Mouse (Mus musculus): ENCODE measurements around the gene Sec31b. TPM values are rescaled to one million over a fixed set of nuclear protein-coding genes. Genes with fewer than 3 reads are reported as not detected.

Gene Sec31b
- polyA plus RNA-seq, 2 experiments = 0.34 to 1.6 TPM

GRCm38 (mm10) chr19:44553286-44553685 lies 7.6 kb upstream of the Sec31b start:
- H3K27ac ChIP-seq (replicated peaks; ENCODE audit: low read depth, low read length) = no peak overlapping the region
- DNase-seq (ENCODE audit: low spot score) = no peak
- H3K27me3 ChIP-seq (ENCODE audit: control insufficient read depth, insufficient read depth, low read length) = no peaks in the 10 kb centered on the region
- peaks cover 6% of the 10 kb centered on the region for H3K4me1 ChIP-seq (ENCODE audit: control insufficient read depth, insufficient read depth, low read length)
- no peak for ATAC-seq (ENCODE audit: low FRiP score, low read depth)
- H3K36me3 ChIP-seq (ENCODE audit: control insufficient read depth, insufficient read depth, low read length) = peaks cover 50% of the 10 kb centered on the region
- H3K9me3 ChIP-seq (ENCODE audit: control insufficient read depth, low read length) = no peaks in the 10 kb centered on the region
- WGBS = 97% methylated on average over 4 of the region's 4 CpGs
- TF ChIP-seq POLR2A (IDR thresholded peaks at IDR 0.05; ENCODE audit: borderline replicate concordance, extremely low read depth, insufficient read depth, insufficient read length) = no peak
- H3K4me3 ChIP-seq (replicated peaks; ENCODE audit: low read length) = no peak overlapping the region
- H3K9ac ChIP-seq (ENCODE audit: low read depth, low read length, severe bottlenecking) = no peak overlapping the region
- H3K4me2 ChIP-seq (replicated peaks; ENCODE audit: low read depth, low read length, severe bottlenecking) = no peak overlapping the region

- H3K4me2 ChIP-seq (replicated peaks; ENCODE audit: low read depth, low read length, severe bottlenecking) = no peak within 1 kb of the TSS
- no peaks in the 10 kb centered on the region for H3K27me3 ChIP-seq (ENCODE audit: control insufficient read depth, insufficient read depth, low read length)
- H3K4me1 ChIP-seq (ENCODE audit: control insufficient read depth, insufficient read depth, low read length) = peaks cover 6% of the 10 kb centered on the region
- H3K36me3 ChIP-seq (ENCODE audit: control insufficient read depth, insufficient read depth, low read length) = peaks cover 55% of the 10 kb centered on the region
- no peak within 1 kb of the TSS for H3K4me3 ChIP-seq (replicated peaks; ENCODE audit: low read length)
- WGBS = 94% methylated on average over 4 of the region's 4 CpGs
- H3K9ac ChIP-seq (ENCODE audit: low read depth, low read length, severe bottlenecking) = no peak within 1 kb of the TSS
- no peaks in the 10 kb centered on the region for H3K9me3 ChIP-seq (ENCODE audit: control insufficient read depth, low read length)
- H3K27ac ChIP-seq (replicated peaks; ENCODE audit: low read depth, low read length) = no peak within 1 kb of the TSS
- TF ChIP-seq POLR2A (IDR thresholded peaks at IDR 0.05; ENCODE audit: borderline replicate concordance, extremely low read depth, insufficient read depth, insufficient read length) = no peak
- DNase-seq (ENCODE audit: low spot score) (no peak), ATAC-seq (ENCODE audit: low FRiP score, low read depth) (no peak)
Observed at GRCm38 (mm10) chr19:44552731-44553130, 7.1 kb upstream of the Sec31b start, which contains the start of gene Gm20538. TSS of gene Gm20538 (minus strand) at chr19:44552831.

- DNase-seq (ENCODE audit: low spot score) (peak; percentile 91), ATAC-seq (ENCODE audit: low FRiP score, low read depth) (0 out of 2 replicates have a peak, but pooled peaks have one; percentile 65)
- Histone ChIP-seq H3K36me3 (ENCODE audit: control insufficient read depth, insufficient read depth, low read length) (peaks cover 21% of the 10 kb centered on the region), H3K9me3 (ENCODE audit: control insufficient read depth, low read length) (peaks cover 5% of the 10 kb centered on the region; the same call in 1 of the 2 replicates), H3K27ac (replicated peaks; ENCODE audit: low read depth, low read length) (no peak overlapping the region), H3K4me1 (ENCODE audit: control insufficient read depth, insufficient read depth, low read length) (peaks cover 3% of the 10 kb centered on the region; the same call in 1 of the 2 replicates), H3K9ac (ENCODE audit: low read depth, low read length, severe bottlenecking) (no peak overlapping the region), H3K4me2 (replicated peaks; ENCODE audit: low read depth, low read length, severe bottlenecking) (peak overlapping the region; percentile 71), H3K27me3 (ENCODE audit: control insufficient read depth, insufficient read depth, low read length) (peaks cover 3% of the 10 kb centered on the region; the same call in 1 of the 2 replicates), H3K4me3 (replicated peaks; ENCODE audit: low read length) (peak overlapping the region; percentile 42)
- 3% methylated on average over 13 of the region's 13 CpGs for WGBS
- TF ChIP-seq POLR2A (IDR thresholded peaks at IDR 0.05; ENCODE audit: borderline replicate concordance, extremely low read depth, insufficient read depth, insufficient read length) = no peak
Observed at GRCm38 (mm10) chr19:44544775-44545174, 889 bp downstream of the Sec31b start.

GRCm38 (mm10) chr19:44544372-44544771 lies 1.3 kb downstream of the Sec31b start:
- Histone ChIP-seq H3K27me3 (ENCODE audit: control insufficient read depth, insufficient read depth, low read length) (peaks cover 3% of the 10 kb centered on the region; the same call in 1 of the 2 replicates), H3K4me2 (replicated peaks; ENCODE audit: low read depth, low read length, severe bottlenecking) (0 out of 2 replicates have a peak overlapping the region, but pooled peaks have one; percentile 71), H3K9me3 (ENCODE audit: control insufficient read depth, low read length) (peaks cover 5% of the 10 kb centered on the region; the same call in 1 of the 2 replicates), H3K4me1 (ENCODE audit: control insufficient read depth, insufficient read depth, low read length) (peaks cover 3% of the 10 kb centered on the region; the same call in 1 of the 2 replicates), H3K9ac (ENCODE audit: low read depth, low read length, severe bottlenecking) (no peak overlapping the region), H3K4me3 (replicated peaks; ENCODE audit: low read length) (no peak overlapping the region), H3K36me3 (ENCODE audit: control insufficient read depth, insufficient read depth, low read length) (peaks cover 17% of the 10 kb centered on the region), H3K27ac (replicated peaks; ENCODE audit: low read depth, low read length) (no peak overlapping the region)
- 64% methylated on average over 10 of the region's 10 CpGs for WGBS
- no peak for ATAC-seq (ENCODE audit: low FRiP score, low read depth)
- no peak for DNase-seq (ENCODE audit: low spot score)
- TF ChIP-seq POLR2A (IDR thresholded peaks at IDR 0.05; ENCODE audit: borderline replicate concordance, extremely low read depth, insufficient read depth, insufficient read length) = no peak

GRCm38 (mm10) chr19:44542694-44543178 lies 2.9 kb downstream of the Sec31b start:
- no peak for TF ChIP-seq POLR2A (IDR thresholded peaks at IDR 0.05; ENCODE audit: borderline replicate concordance, extremely low read depth, insufficient read depth, insufficient read length)
- DNase-seq (ENCODE audit: low spot score) (no peak), ATAC-seq (ENCODE audit: low FRiP score, low read depth) (no peak)
- Histone ChIP-seq H3K9ac (ENCODE audit: low read depth, low read length, severe bottlenecking) (no peak overlapping the region), H3K4me2 (replicated peaks; ENCODE audit: low read depth, low read length, severe bottlenecking) (no peak overlapping the region), H3K27ac (replicated peaks; ENCODE audit: low read depth, low read length) (no peak overlapping the region), H3K4me1 (ENCODE audit: control insufficient read depth, insufficient read depth, low read length) (peaks cover 3% of the 10 kb centered on the region; the same call in 1 of the 2 replicates), H3K9me3 (ENCODE audit: control insufficient read depth, low read length) (peaks cover 5% of the 10 kb centered on the region; the same call in 1 of the 2 replicates), H3K36me3 (ENCODE audit: control insufficient read depth, insufficient read depth, low read length) (peaks cover 1% of the 10 kb centered on the region; the same call in 1 of the 2 replicates), H3K27me3 (ENCODE audit: control insufficient read depth, insufficient read depth, low read length) (peaks cover 3% of the 10 kb centered on the region; the same call in 1 of the 2 replicates), H3K4me3 (replicated peaks; ENCODE audit: low read length) (no peak overlapping the region)
- 83% methylated on average over 8 of the region's 8 CpGs for WGBS
